Mouse (Mus musculus) urinary bladder, postnatal 36 days (tissue): Measurements from ENCODE around the gene Mbnl1.

Experiments
- DNase-seq, 2 experiments: peaks; one replicate each; pipeline ENCODE4 v3.0.0; 2022; ENCODE audit warnings: low spot score in 2 of 2, mixed read lengths in 1 of 2

Mbnl1 gene

GRCm38 (mm10) chr3:60568801-60569568, 96.4 kb downstream of the Mbnl1 start:
- DNase-seq, result no peak

DNA sequence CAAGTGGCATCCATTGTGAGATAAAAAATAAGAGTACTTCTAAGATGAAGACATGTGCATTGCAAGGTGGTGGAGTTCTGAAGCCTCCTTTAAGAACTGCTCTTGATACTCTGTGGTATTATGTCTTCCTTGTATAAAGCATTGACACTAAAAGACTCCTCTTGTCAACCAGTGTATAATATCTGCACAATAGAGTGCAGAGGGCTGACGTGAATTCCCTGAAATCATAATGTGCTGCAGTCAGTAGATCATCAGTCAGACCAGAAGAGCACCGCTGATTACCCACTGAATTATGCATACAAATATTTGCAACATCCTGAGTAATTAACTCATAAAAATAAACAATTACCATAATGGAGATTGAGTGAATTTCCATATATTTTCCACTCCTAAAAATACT, 97.2 kb downstream of the Mbnl1 start:
- DNase-seq, result no peak

GRCm38 (mm10) chr3:60570491-60571022, 97.9 kb downstream of the Mbnl1 start:
- peak; percentile 66 to 71 for DNase-seq

DNA sequence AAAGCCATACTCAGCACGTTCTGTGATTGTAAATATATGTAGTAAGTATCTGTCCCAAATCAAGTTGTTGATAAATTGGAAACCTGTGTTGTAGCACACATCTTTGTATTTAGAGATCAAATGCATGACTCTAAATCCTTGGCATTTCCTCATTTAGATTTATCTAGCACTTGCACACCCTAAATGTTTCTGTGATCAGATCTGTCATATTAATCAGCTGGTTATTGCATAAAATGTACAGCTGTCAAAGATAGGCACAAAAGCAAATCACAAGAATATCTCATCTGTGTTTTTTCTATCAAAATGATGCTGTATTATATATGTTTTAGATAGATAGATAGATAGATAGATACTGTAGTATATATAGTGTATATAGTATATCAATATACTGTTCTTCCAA, 98.9 kb downstream of the Mbnl1 start:
- DNase-seq, result no peak

GRCm38 (mm10) chr3:60574199-60574598, 101.6 kb downstream of the Mbnl1 start:
- DNase-seq, result no peak

GRCm38 (mm10) chr3:60574849-60575524, 102.4 kb downstream of the Mbnl1 start:
- DNase-seq, result no peak

DNA sequence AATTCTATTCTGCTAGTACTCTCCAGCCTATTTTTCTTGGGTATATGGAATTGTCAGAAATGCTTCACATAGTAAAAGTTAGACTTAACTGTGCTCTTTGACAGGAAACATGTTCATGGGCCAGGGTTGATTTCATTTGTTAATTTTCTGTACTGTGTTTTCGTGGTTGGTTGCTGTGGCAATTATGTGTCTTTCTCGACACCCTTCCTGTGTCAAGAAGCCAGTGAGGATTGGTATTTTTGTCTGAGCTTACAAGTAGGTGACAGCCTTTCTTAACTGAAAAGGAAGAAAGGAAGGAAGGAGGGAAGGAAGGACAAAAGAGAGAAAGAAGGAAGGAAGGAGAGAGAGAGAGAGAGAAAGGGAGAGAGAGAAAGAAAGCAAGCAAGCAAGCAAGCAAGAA, 103.3 kb downstream of the Mbnl1 start:
- DNase-seq, result no peak

GRCm38 (mm10) chr3:60576366-60577046, 103.9 kb downstream of the Mbnl1 start:
- no peak for DNase-seq

GRCm38 (mm10) chr3:60579880-60580279, 107.2 kb downstream of the Mbnl1 start:
- DNase-seq, result no peak

- DNase-seq, result no peak
Observed at GRCm38 (mm10) chr3:60580699-60581098, 108.1 kb downstream of the Mbnl1 start.

GRCm38 (mm10) chr3:60582154-60582553, 109.5 kb downstream of the Mbnl1 start:
- DNase-seq, result no peak

GRCm38 (mm10) chr3:60582620-60583019, 110.0 kb downstream of the Mbnl1 start:
- no peak for DNase-seq

GRCm38 (mm10) chr3:60584704-60585103, 112.1 kb downstream of the Mbnl1 start:
- DNase-seq, result no peak

GRCm38 (mm10) chr3:60586046-60586445, 113.4 kb downstream of the Mbnl1 start:
- DNase-seq, result no peak

- DNase-seq, result no peak
Observed at GRCm38 (mm10) chr3:60587149-60587548, 114.5 kb downstream of the Mbnl1 start.

DNA sequence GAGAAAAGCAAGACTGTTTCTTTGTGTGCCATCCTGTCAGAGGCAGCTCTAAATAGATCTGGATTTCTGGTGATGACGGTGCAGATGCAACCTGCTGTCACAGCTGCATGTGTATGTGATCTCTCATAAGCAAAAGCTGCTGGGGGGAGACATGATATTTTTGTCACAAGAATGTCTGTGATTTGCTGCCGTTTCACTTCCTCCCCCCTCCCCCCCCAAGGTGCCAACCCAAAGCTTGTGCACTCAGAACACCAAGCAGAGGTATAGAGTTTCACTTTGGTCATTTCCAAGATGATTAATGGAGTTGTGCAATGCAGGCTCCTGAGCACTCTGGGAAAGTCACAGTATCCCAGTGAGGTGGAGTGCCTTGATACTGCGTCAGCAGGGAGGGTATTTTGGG, 116.7 kb downstream of the Mbnl1 start:
- no peak for DNase-seq

- no peak for DNase-seq
Observed at GRCm38 (mm10) chr3:60595606-60596005, 123.0 kb downstream of the Mbnl1 start.

DNA sequence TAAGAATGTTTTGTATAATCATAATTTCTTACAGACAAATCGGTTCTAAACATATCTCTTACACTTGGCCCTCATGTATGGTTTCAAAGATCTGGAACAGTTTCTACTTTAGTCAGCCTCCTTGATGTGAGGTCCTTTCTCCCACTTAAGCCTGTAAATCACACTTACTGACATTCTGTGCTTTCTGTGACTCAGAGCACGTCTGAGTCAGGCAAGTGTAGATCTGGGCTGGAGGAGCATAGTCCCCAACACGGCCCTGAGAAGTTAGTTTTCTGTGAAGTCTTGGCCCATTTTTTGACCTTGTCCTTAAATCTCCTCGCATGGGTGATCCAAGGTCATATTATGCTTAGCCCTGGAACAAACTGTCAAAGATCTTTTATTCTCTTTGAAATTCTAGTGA, 124.4 kb downstream of the Mbnl1 start:
- no peak for DNase-seq

GRCm38 (mm10) chr3:60601686-60602085, 129.1 kb downstream of the Mbnl1 start:
- peak; percentile 65 to 73 for DNase-seq

- DNase-seq, result no peak
Observed at GRCm38 (mm10) chr3:60602923-60603549, 130.4 kb downstream of the Mbnl1 start.

DNA sequence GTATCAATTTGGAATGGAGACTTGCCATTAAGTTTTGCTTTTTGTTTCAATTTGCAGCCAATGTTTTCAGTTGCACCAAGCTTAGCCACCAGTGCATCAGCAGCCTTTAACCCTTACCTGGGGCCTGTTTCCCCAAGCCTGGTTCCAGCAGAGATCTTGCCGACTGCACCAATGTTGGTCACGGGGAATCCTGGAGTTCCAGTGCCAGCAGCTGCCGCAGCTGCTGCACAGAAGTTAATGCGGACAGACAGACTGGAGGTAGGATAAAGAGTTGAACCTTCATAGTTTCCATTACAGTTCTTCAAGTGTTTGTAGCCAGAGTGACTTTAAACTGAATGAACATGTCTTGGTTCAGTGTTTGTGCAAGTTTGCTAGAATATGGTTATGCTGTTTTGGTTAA, 131.0 kb downstream of the Mbnl1 start:
- DNase-seq, result no peak

DNA sequence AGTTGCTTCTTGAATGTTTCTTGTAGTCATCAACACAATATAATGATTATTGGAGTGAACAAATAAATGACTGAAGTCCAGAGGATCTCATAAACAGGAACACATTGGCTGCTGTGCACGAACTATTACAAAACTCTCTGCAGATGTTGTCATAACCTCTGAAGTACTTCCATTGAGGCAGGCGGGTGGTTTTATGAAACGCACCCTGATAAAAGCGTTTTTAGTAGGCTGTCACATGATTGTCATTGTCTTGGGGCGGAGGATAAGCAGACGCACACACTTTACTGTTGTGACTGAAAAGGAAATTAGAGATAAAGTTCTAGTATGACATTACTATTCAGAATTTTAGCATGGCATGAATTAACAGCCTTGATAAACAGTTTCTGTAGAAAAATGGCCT, 131.6 kb downstream of the Mbnl1 start:
- DNase-seq, result no peak
